8 mouse cellular contexts compared by ENCODE assay signal in the genomic region with DNA sequence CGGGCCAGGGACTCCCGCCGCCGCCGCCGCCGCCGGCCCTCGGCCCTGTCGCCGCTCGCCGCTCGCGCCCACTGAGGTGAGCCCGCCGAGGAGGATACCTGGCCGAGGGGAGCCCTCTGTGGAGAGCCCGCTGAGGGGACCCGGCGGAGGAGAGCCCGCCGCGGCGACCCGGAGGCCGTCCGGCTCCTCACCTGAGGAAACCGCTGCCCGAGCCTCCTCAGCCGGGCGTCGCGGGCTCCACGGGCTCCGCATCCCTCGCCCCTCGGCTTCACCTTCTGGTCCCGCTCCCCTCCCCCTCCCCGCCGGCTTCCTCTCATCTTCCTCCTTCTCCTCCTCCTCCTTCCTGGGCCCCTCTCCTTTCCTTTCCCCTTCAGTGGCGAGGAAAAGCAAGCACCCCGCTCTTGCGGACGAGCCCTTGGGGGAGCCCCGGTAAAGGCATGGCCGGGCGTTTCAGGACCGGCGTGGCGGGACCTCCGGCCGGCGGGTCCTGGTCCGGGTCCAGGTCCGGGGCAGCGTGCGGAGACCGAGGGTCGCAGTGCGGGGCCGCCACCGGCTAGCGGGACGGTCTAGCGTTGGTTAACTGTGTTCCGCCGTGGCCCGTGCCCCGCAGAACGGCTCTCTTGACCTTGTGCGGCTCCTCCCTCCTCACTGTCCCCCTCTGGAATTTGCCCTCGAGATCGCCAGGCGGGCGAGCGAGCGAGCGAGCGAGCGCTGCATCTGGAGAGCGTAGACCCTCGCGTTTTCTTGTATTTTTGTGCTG. TPM values are rescaled to one million over a fixed set of nuclear protein-coding genes. Genes with fewer than 3 reads are reported as not detected.
A peak's percentile ranks its signal among the peaks of the same experiment; 100 is the strongest.
DNase-seq lines count a peak whose midpoint lies in the region; ATAC-seq and TF ChIP-seq lines count a peak whose summit lies in the region.

No protein-coding gene starts in this region.

- WGBS in forebrain, embryonic 12.5 days, result under 1% methylated on average over 64 of the region's 84 CpGs
- under 1% methylated on average over 55 of the region's 84 CpGs for WGBS in hindbrain, embryonic 11.5 days
- 5% methylated on average over 75 of the region's 84 CpGs for WGBS in macrophage (ENCODE audit: missing documents)

- H3K4me1 ChIP-seq in bone marrow macrophage, adult 2 months (ENCODE audit: control insufficient read depth, insufficient read depth, low read length), result peaks cover 11% of the 10 kb centered on the region
- peaks cover 31% of the 10 kb centered on the region for H3K4me1 ChIP-seq in forebrain, embryonic 12.5 days
- H3K4me1 ChIP-seq in hindbrain, embryonic 11.5 days (replicated peaks; ENCODE audit: control insufficient read depth, insufficient read depth, low read length), result no peaks in the 10 kb centered on the region

- H3K27me3 ChIP-seq in forebrain, embryonic 12.5 days, result peaks cover 6% of the 10 kb centered on the region; the same call in 1 of the 2 replicates
- no peaks in the 10 kb centered on the region for H3K27me3 ChIP-seq in hindbrain, embryonic 11.5 days (ENCODE audit: control insufficient read depth, insufficient read depth, low read length)

- peak overlapping the region; percentile 87 for H3K4me2 ChIP-seq in forebrain, embryonic 12.5 days
- peak overlapping the region; percentile 84 for H3K4me2 ChIP-seq in hindbrain, embryonic 11.5 days (replicated peaks; ENCODE audit: low read depth, low read length)

- peak; percentile 56 for DNase-seq in Muller cell, postnatal 12 days (ENCODE audit: inconsistent ontology term)
- DNase-seq in hindbrain, embryonic 11.5 days (ENCODE audit: low spot score), result peak; percentile 69
- peak; percentile 33 to 40 for DNase-seq in layer of hippocampus, postnatal 25 days (ENCODE audit: extremely low spot score in 1 of 2, low spot score in 1 of 2)
- DNase-seq in right cerebral cortex, postnatal 10 days (ENCODE audit: low spot score in 2 of 2), result peak; percentile 42 to 50

- peak overlapping the region; percentile 98 for H3K9ac ChIP-seq in forebrain, embryonic 12.5 days
- peak overlapping the region; percentile 94 for H3K9ac ChIP-seq in hindbrain, embryonic 11.5 days (ENCODE audit: low read depth, low read length)

- TF ChIP-seq CTCF in bone marrow macrophage, adult 2 months (IDR thresholded peaks at IDR 0.05; ENCODE audit: low read depth, low read length), result no peak

- H3K4me3 ChIP-seq in bone marrow macrophage, adult 2 months (ENCODE audit: insufficient read depth, low read length), result peak overlapping the region; percentile 83
- peak overlapping the region; percentile 82 for H3K4me3 ChIP-seq in forebrain, embryonic 12.5 days (replicated peaks)
- H3K4me3 ChIP-seq in hindbrain, embryonic 11.5 days (ENCODE audit: low read depth, low read length), result peak overlapping the region; percentile 92
- H3K4me3 ChIP-seq in macrophage (ENCODE audit: inconsistent target), result peak overlapping the region; percentile 26

- ATAC-seq in forebrain, embryonic 12.5 days (ENCODE audit: low FRiP score), result peak; percentile 67
- ATAC-seq in hindbrain, embryonic 11.5 days (ENCODE audit: low FRiP score), result peak; percentile 68; the same call in 1 of the 2 replicates
- ATAC-seq in erythroid progenitor cell, adult 5-6 weeks (replicated peaks; ENCODE audit: low FRiP score, poor library complexity, severe bottlenecking), result no peak

- no peak overlapping the region for H3K27ac ChIP-seq in bone marrow macrophage, adult 2 months (ENCODE audit: insufficient read depth, low read depth, low read length)
- peak overlapping the region; percentile 93 for H3K27ac ChIP-seq in forebrain, embryonic 12.5 days
- H3K27ac ChIP-seq in hindbrain, embryonic 11.5 days (ENCODE audit: low read depth, low read length), result peak overlapping the region; percentile 85
- no peak overlapping the region for H3K27ac ChIP-seq in macrophage

- peaks cover 18% of the 10 kb centered on the region; the same call in 1 of the 2 replicates for H3K36me3 ChIP-seq in forebrain, embryonic 12.5 days (replicated peaks)
- no peaks in the 10 kb centered on the region for H3K36me3 ChIP-seq in hindbrain, embryonic 11.5 days (ENCODE audit: control insufficient read depth, insufficient read depth, low read length)
- no peaks in the 10 kb centered on the region for H3K36me3 ChIP-seq in macrophage (ENCODE audit: inconsistent target)

- H3K79me2 ChIP-seq in macrophage (ENCODE audit: inconsistent target), result peaks cover 11% of the 10 kb centered on the region; the same call in 1 of the 2 replicates

- TF ChIP-seq POLR2A in bone marrow macrophage, adult 2 months (IDR thresholded peaks at IDR 0.05; ENCODE audit: borderline replicate concordance, low read depth, low read length), result no peak

- no peaks in the 10 kb centered on the region for H3K9me3 ChIP-seq in forebrain, embryonic 12.5 days
- no peaks in the 10 kb centered on the region for H3K9me3 ChIP-seq in hindbrain, embryonic 11.5 days (ENCODE audit: control insufficient read depth, low read length)

RNA-seq across cellular contexts. Expression of gene Lpgat1, which starts 1.1 kb away (rescaled TPM):
- polyA plus RNA-seq in bone marrow macrophage, adult 2 months (2012; ENCODE audit: insufficient read depth, insufficient read length, missing spikeins), result 23.0 and 24.6 TPM in 2 replicates
- polyA plus RNA-seq in forebrain, embryonic 12.5 days (2016; fragmentation: Nextera tagmentation; extraction: Ambion mirVana), result 31.8 and 35.8 TPM in 2 replicates
- polyA plus RNA-seq in hindbrain, embryonic 11.5 days (2014; fragmentation: Nextera tagmentation; extraction: Ambion mirVana), result 34.1 and 35.9 TPM in 2 replicates
- total RNA-seq in layer of hippocampus, postnatal 25 days (2021), result 100 to 1,000 TPM; 114 to 120 TPM
- 10 to 100 TPM; 15.6 to 53.3 (median 34.7) TPM for total RNA-seq in macrophage (2018; cell fraction: chromatin; rRNA removed)
- 10 to 100 TPM; 15.9 to 44.7 (median 28.1) TPM for total RNA-seq in macrophage (2018; cell fraction: cytosol; rRNA removed)
- 10 to 100 TPM; 20.2 to 64.0 (median 39.0) TPM for total RNA-seq in macrophage (2018; cell fraction: nucleus; rRNA removed)
- 23.5 to 29.2 TPM (median 26.3 TPM) in 3 replicates for polyA plus RNA-seq in macrophage (2018)
- total RNA-seq in erythroid progenitor cell, adult 5-6 weeks (2015; ENCODE audit: low replicate concordance), result 7.2 and 8.8 TPM in 2 replicates
- total RNA-seq in erythroid progenitor cell, adult 5-6 weeks (2017; ENCODE audit: low replicate concordance), result 5.2 and 8.7 TPM in 2 replicates

Comparison
In these comparisons a context has a peak if more than half of its experiments do, and no peak if none do; other contexts are left out.
1. H3K27ac ChIP-seq: peak in forebrain, embryonic 12.5 days (single experiment) and hindbrain, embryonic 11.5 days (single experiment); none in bone marrow macrophage, adult 2 months (single experiment) and macrophage (single experiment).
2. H3K4me3 ChIP-seq: peak in every context shown above with its lines; median percentile 92 in hindbrain, embryonic 11.5 days; 83 in bone marrow macrophage, adult 2 months; 82 in forebrain, embryonic 12.5 days; 26 in macrophage.
3. Peak in every context shown above with its lines, with median percentiles within 50 percentile points of each other: DNase-seq.